Mouse (Mus musculus) Muller cell, postnatal 12 days (primary cell): ENCODE measurements around the gene Ighmbp2.
"Not testable (repeated sequence)": the region's sequence is repeated elsewhere in the genome, so short reads cannot be mapped to it uniquely, and the experiment has no call there.

Experiments used
- DNase-seq: peaks from one replicate; pipeline ENCODE4 v3.0.0-alpha.2; 2015; ENCODE audit errors: inconsistent ontology term

Gene Ighmbp2

DNA sequence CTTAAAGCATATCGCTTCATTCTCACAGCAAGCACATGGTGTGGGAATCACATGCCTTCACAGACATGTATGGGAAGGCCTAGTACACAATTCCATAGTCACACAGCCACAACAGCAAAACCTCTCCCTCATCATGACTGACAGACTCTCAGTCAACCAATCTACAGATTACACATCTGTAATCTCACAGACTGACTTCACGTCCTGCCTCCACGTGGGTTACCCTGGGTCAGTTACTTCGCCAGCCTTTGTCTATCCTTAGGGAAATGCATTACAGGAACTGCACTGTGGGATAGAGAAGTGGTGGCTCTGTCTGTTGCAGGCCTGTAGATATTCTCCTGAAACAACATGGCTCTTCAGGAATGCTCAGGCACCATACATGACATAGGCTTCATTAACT lies 931 bp downstream of the Ighmbp2 start:
- DNase-seq, result no peak

GRCm38 (mm10) chr19:3275744-3276365 lies 7.0 kb downstream of the Ighmbp2 start:
- DNase-seq, result no peak

- no peak for DNase-seq
These were observed 9.5 kb downstream of the Ighmbp2 start for GRCm38 (mm10) chr19:3273331-3273730.

DNA sequence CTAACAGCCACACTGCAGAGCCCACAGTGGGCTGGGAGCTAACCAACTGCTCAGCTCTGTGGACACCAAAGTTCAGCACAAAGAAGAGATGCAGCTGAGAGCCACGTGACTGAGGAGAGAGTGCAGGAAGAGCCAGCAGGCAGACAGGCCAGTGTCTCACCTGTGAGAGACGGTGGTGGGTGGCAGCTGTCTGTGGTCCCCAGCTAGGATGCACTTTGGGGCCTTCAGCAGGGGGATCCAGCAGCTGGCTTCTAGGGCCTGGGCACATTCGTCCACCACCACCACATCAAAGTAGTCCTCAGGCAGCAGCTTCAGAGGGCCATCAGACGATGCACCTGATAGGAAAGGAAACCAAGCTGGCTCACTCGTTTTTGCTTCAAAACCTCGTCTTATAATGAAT lies 11.5 kb downstream of the Ighmbp2 start:
- DNase-seq, result no peak

- no peak for DNase-seq
These were observed 13.0 kb downstream of the Ighmbp2 start for GRCm38 (mm10) chr19:3269803-3270202.

DNA sequence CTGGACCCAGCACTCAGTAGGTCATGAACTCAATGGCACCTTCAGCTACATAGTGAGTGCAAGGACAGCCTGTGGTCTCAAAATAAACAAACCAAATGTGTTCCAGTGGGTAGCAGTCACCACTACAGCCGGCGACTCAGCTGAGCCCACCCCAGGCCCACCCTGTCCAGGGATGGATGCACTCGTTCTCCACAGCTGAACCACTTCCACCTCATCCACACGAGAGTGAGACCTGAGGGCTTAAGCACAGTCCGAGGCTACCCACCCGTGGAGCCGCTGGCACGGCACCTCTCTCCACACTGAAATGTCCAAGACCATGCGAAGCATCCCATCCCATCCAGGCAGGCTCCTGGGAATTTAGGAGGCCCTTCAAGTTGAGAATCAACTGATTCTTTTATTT lies 13.5 kb downstream of the Ighmbp2 start:
- no peak for DNase-seq

GRCm38 (mm10) chr19:3268218-3268980 lies 14.4 kb downstream of the Ighmbp2 start:
- no peak for DNase-seq

GRCm38 (mm10) chr19:3267340-3267739 lies 15.5 kb downstream of the Ighmbp2 start:
- DNase-seq, result no peak

GRCm38 (mm10) chr19:3266676-3267075 lies 16.1 kb downstream of the Ighmbp2 start:
- DNase-seq, result no peak

DNA sequence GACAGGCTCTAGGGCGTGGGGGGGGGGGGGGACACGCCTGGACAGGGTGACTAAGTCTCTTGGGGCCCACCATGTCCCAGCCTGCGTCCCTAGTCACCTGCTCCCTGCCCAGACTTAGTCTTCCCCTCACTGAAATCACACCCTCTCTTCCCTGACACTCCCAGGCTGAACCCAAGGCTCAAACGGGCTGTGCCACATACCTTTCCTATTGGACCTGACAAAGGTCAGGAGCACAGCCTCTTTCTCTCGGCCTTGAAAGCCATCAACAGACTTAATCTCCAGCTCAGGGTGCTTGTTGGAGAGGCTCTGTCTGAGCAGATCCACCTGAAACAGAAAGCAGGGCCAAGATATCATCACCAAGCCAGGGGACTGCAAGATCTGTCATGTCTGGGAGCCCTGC lies 16.7 kb downstream of the Ighmbp2 start:
- DNase-seq, result no peak

- no peak for DNase-seq
These were observed 17.6 kb downstream of the Ighmbp2 start for GRCm38 (mm10) chr19:3265180-3265579.

- DNase-seq, result no peak
These were observed 18.5 kb downstream of the Ighmbp2 start for GRCm38 (mm10) chr19:3264348-3264747.

GRCm38 (mm10) chr19:3261764-3262525 lies 20.9 kb downstream of the Ighmbp2 start:
- no peak for DNase-seq

DNA sequence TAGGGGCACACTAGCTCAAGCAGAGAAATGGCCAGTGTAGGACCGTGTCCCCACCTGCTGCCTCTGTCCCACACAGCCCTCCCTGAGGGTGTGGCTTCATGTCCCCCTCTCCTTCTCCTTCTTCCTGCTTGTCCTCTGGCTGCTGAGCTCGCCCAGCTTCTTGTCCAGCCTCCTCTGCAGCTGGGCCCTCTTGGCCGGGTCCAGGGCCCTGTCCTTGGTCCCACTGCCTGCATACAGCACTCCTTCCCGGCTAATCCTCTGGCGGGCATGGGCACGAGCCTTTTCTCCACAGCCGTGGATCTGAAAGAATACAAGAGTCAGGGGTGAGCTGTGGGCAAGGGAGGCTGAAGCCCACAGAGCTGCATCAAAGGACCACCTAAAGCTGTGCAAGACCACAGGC lies 21.5 kb downstream of the Ighmbp2 start:
- DNase-seq, result no peak

DNA sequence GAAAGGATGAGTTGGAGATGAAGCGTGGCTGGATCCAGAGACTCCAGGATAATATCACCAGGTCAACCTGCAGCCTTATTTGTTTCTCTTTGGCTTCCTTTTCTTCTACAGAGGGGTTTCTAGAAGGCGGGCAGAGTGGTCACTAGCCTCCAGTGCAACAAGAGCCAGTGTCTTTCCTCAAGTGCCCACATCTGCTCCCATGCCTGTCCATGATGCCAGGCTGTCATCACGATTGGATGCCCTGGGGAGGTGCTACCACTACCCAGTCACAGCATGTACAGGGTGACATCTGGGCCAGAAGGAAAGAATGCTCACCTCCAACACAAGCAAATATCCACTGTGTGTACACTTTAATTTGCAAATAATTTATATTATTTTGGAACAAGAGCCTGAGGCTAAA lies 22.2 kb downstream of the Ighmbp2 start:
- DNase-seq, result no peak

DNA sequence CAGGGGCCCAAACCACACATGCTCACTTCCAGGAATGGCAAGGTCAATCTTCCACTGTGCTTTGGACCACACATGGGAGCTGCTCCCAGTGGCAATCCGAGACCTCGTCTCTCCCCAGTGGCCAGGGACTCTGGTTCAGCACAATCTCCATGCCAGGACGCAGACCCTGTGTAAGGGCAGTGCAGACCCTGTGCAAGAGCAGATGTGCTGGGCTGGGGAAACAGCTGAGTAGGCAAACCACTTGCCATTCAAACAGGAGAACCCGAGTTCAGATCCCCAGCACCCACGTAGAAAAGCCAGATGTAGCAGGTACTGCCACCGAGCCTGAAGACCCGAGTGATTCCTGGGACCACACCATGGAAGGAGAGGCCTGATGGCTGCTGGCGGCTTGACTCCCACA lies 22.8 kb downstream of the Ighmbp2 start:
- DNase-seq, result no peak

DNA sequence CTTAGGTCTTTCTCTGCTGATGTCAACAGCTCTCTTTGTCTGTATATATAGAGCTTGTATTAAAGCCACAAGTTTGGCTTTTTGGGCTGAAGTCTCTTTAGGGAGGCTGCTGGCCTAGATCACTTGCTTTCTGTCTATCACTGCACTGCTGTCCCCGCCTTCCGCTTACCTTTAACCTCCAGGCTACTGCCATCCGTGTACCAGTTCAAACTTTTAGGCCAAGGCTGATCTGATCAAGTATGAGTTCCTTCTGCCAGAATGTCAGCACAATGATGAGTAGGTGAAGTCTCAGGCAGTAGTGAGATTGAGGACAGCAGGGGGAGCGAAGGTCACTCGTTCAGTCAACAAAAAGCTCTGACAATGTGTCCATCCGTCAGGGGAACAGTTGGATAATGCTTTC lies 57.6 kb downstream of the Ighmbp2 start:
- not testable (repeated sequence) for DNase-seq

- DNase-seq, result not testable (repeated sequence)
These were observed 67.9 kb downstream of the Ighmbp2 start for GRCm38 (mm10) chr19:3214937-3215336.
